Mouse (Mus musculus): ENCODE data around the gene Iqca.
A peak's percentile ranks its signal among the peaks of the same experiment; 100 is the strongest.

Iqca gene

GRCm38 (mm10) chr1:90060054-90060453 is 93.1 kb downstream of the Iqca start:
- no peak for DNase-seq (ENCODE audit: low spot score in 2 of 2)

- DNase-seq (ENCODE audit: low spot score in 2 of 2): no peak
Observed at GRCm38 (mm10) chr1:90054991-90055390, 98.2 kb downstream of the Iqca start.

GRCm38 (mm10) chr1:90051347-90051746 is 101.9 kb downstream of the Iqca start:
- peak in 1 of 2 experiments; percentile 54 for DNase-seq (ENCODE audit: low spot score in 2 of 2)

GRCm38 (mm10) chr1:90050046-90050739 is 103.0 kb downstream of the Iqca start:
- no peak for DNase-seq (ENCODE audit: low spot score in 2 of 2)

GRCm38 (mm10) chr1:90028305-90028704 is 124.9 kb downstream of the Iqca start:
- DNase-seq (ENCODE audit: low spot score in 2 of 2): peak in 1 of 2 experiments; percentile 14

- peak in 1 of 2 experiments; percentile 46 for DNase-seq (ENCODE audit: low spot score in 2 of 2)
Observed at GRCm38 (mm10) chr1:90026945-90027344, 126.3 kb downstream of the Iqca start.

- no peak for DNase-seq (ENCODE audit: low spot score in 2 of 2)
Observed at GRCm38 (mm10) chr1:90020336-90020735, 132.9 kb downstream of the Iqca start.

GRCm38 (mm10) chr1:90018071-90018470 is 135.1 kb downstream of the Iqca start:
- no peak for DNase-seq (ENCODE audit: low spot score in 2 of 2)

- DNase-seq (ENCODE audit: low spot score in 2 of 2): no peak
Observed at GRCm38 (mm10) chr1:90014446-90014845, 138.8 kb downstream of the Iqca start, which contains the start of gene Asb18. Asb18 (minus strand) TSS chr1:90014666.

GRCm38 (mm10) chr1:90013273-90013672 is 139.9 kb downstream of the Iqca start:
- no peak for DNase-seq (ENCODE audit: low spot score in 2 of 2)

- no peak for DNase-seq (ENCODE audit: low spot score in 2 of 2)
Observed at GRCm38 (mm10) chr1:90012850-90013249, 140.4 kb downstream of the Iqca start.

- no peak for DNase-seq (ENCODE audit: low spot score in 2 of 2)
Observed at GRCm38 (mm10) chr1:90012168-90012567, 141.0 kb downstream of the Iqca start.

GRCm38 (mm10) chr1:90010077-90010476 is 143.1 kb downstream of the Iqca start:
- DNase-seq (ENCODE audit: low spot score in 2 of 2): no peak

- no peak for DNase-seq (ENCODE audit: low spot score in 2 of 2)
Observed at GRCm38 (mm10) chr1:90009188-90009587, 144.0 kb downstream of the Iqca start.

- DNase-seq (ENCODE audit: low spot score in 2 of 2): no peak
Observed at GRCm38 (mm10) chr1:90006666-90007065, 146.5 kb downstream of the Iqca start.

GRCm38 (mm10) chr1:90000981-90001380 is 152.2 kb downstream of the Iqca start:
- no peak for DNase-seq (ENCODE audit: low spot score in 2 of 2)

GRCm38 (mm10) chr1:89999858-90000257 is 153.3 kb downstream of the Iqca start:
- DNase-seq (ENCODE audit: low spot score in 2 of 2): no peak

GRCm38 (mm10) chr1:89998696-89999095 is 154.5 kb downstream of the Iqca start:
- DNase-seq (ENCODE audit: low spot score in 2 of 2): no peak

GRCm38 (mm10) chr1:89998076-89998475 is 155.1 kb downstream of the Iqca start:
- no peak for DNase-seq (ENCODE audit: low spot score in 2 of 2)

- no peak for DNase-seq (ENCODE audit: low spot score in 2 of 2)
Observed at GRCm38 (mm10) chr1:89992256-89992655, 160.9 kb downstream of the Iqca start.

Measured in cerebellum, postnatal 4 days (tissue).